Comparison of ENCODE assay signal across 13 mouse cellular contexts in the genomic region with DNA sequence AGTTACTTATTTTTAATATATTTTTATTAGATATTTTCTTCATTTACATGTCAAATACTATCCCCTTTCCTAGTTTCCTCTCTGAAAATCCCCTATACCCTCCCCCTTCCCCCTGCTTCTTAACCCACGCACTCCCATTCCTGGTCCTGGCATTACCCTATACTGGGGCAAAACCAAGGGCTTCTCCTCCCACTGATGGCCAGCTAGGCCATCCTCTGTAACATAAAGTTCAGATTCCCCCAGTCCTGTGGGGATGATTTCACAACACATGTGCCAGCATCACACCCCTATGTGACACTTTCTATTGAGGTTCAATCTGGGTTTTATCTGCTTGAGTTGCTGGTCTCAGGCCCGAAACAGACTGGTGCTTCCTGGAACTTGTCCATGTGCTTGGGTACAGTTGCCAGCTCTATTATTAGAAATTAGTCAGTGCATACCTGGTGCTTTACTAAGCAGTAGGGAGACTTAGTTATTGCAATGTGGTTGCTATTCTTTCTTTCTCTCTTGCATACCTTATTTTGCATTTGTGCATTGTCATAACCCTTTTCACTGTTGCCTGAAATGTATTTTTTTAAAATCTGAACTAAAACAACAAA.
DNase-seq lines count a peak whose midpoint lies in the region; ATAC-seq and TF ChIP-seq lines count a peak whose summit lies in the region.
"Had no signal": no experiment of that assay in that cellular context is flagged by ENCODE, and none has a peak within 500 bp of the region (broad histone marks: within the 10 kb centered on the region; RNA-seq: fewer than 3 reads in every experiment).

No protein-coding gene starts in this region.

- no peak for ATAC-seq in forebrain, embryonic 14.5 days
- ATAC-seq in forebrain, embryonic 12.5 days (ENCODE audit: low FRiP score) = no peak
- ATAC-seq: intestine, embryonic 16.5 days had no signal

- H3K36me3 ChIP-seq in forebrain, embryonic 14.5 days (ENCODE audit: control insufficient read depth, insufficient read depth, low read length) = no peaks in the 10 kb centered on the region
- H3K36me3 ChIP-seq in forebrain, embryonic 12.5 days (replicated peaks) = no peaks in the 10 kb centered on the region
- no peaks in the 10 kb centered on the region for H3K36me3 ChIP-seq in embryonic facial prominence, embryonic 10.5 days (replicated peaks)
- H3K36me3 ChIP-seq: neural tube, embryonic 15.5 days had no signal

- intact Hi-C loops in heart, postnatal 14 days (cut with DNase I) = no loop called here

- no peak overlapping the region for H3K4me3 ChIP-seq in forebrain, embryonic 14.5 days (ENCODE audit: low read depth, low read length)
- no peak overlapping the region for H3K4me3 ChIP-seq in forebrain, embryonic 12.5 days (replicated peaks)
- H3K4me3 ChIP-seq in cerebellum, adult 2 months (replicated peaks; ENCODE audit: insufficient read depth, low read depth, low read length) = no peak overlapping the region
- no peak overlapping the region for H3K4me3 ChIP-seq in embryonic facial prominence, embryonic 10.5 days
- H3K4me3 ChIP-seq: left cerebral cortex, adult 2 months; neural tube, embryonic 15.5 days had no signal

- no peak for TF ChIP-seq POLR2A in cerebellum, adult 2 months (IDR thresholded peaks at IDR 0.05; ENCODE audit: borderline replicate concordance, insufficient read depth, low read length)

- TF ChIP-seq CTCF in cerebellum, adult 2 months (IDR thresholded peaks at IDR 0.05; ENCODE audit: borderline replicate concordance, insufficient read depth, low read depth, low read length) = no peak

- no peaks in the 10 kb centered on the region; the same call in 1 of the 2 replicates for H3K4me1 ChIP-seq in forebrain, embryonic 14.5 days (ENCODE audit: control insufficient read depth, insufficient read depth, low read length)
- no peaks in the 10 kb centered on the region for H3K4me1 ChIP-seq in forebrain, embryonic 12.5 days
- H3K4me1 ChIP-seq in cerebellum, adult 2 months (ENCODE audit: control insufficient read depth, insufficient read depth, low read length) = peaks cover 12% of the 10 kb centered on the region; the same call in 1 of the 2 replicates
- H3K4me1 ChIP-seq in embryonic facial prominence, embryonic 10.5 days = no peaks in the 10 kb centered on the region
- H3K4me1 ChIP-seq: neural tube, embryonic 15.5 days had no signal

- no peak overlapping the region for H3K4me2 ChIP-seq in forebrain, embryonic 14.5 days (ENCODE audit: low read length)
- H3K4me2 ChIP-seq in forebrain, embryonic 12.5 days = no peak overlapping the region
- H3K4me2 ChIP-seq: neural tube, embryonic 15.5 days had no signal

- DNase-seq in forebrain, embryonic 14.5 days (ENCODE audit: low spot score) = peak; percentile 33
- DNase-seq in kidney, adult 8-10 months = peak; percentile 7
- no peak for DNase-seq in kidney, adult 18-20 months
- peak; percentile 89 to 97 for DNase-seq in cerebellum, adult 2 months
- peak; percentile 35 to 69 for DNase-seq in heart, postnatal 14 days
- DNase-seq in embryonic facial prominence, embryonic 10.5 days (ENCODE audit: low spot score) = no peak
- no peak for DNase-seq in testis, postnatal 10 days (ENCODE audit: low spot score)
- DNase-seq: adrenal gland, postnatal 14 days; thymus, postnatal 4 days had no signal

- no peaks in the 10 kb centered on the region for H3K9me3 ChIP-seq in forebrain, embryonic 14.5 days (replicated peaks; ENCODE audit: control insufficient read depth, low read length)
- no peaks in the 10 kb centered on the region for H3K9me3 ChIP-seq in forebrain, embryonic 12.5 days
- no peaks in the 10 kb centered on the region for H3K9me3 ChIP-seq in embryonic facial prominence, embryonic 10.5 days
- H3K9me3 ChIP-seq: neural tube, embryonic 15.5 days had no signal

- WGBS in forebrain, embryonic 14.5 days = 69% methylated on average over 2 of the region's 2 CpGs
- WGBS in forebrain, embryonic 12.5 days = 88% methylated on average over 2 of the region's 2 CpGs
- 26% methylated on average over 2 of the region's 2 CpGs for WGBS in cerebellum, adult 2 months
- WGBS in embryonic facial prominence, embryonic 10.5 days = 91% methylated on average over 2 of the region's 2 CpGs

- no peaks in the 10 kb centered on the region for H3K27me3 ChIP-seq in forebrain, embryonic 14.5 days (replicated peaks; ENCODE audit: control insufficient read depth, insufficient read depth, low read length)
- H3K27me3 ChIP-seq in forebrain, embryonic 12.5 days = no peaks in the 10 kb centered on the region
- no peaks in the 10 kb centered on the region for H3K27me3 ChIP-seq in cerebellum, adult 2 months (ENCODE audit: control insufficient read depth, insufficient read depth, low read length)
- H3K27me3 ChIP-seq in embryonic facial prominence, embryonic 10.5 days (replicated peaks; ENCODE audit: low read depth, poor library complexity, severe bottlenecking) = no peaks in the 10 kb centered on the region
- H3K27me3 ChIP-seq: neural tube, embryonic 15.5 days had no signal

- no peak overlapping the region for H3K27ac ChIP-seq in forebrain, embryonic 14.5 days (ENCODE audit: low read depth, low read length)
- no peak overlapping the region for H3K27ac ChIP-seq in forebrain, embryonic 12.5 days
- 0 out of 2 replicates have a peak overlapping the region, but pooled peaks have one; percentile 19 for H3K27ac ChIP-seq in cerebellum, adult 2 months (ENCODE audit: insufficient read depth, low read length)
- no peak overlapping the region for H3K27ac ChIP-seq in embryonic facial prominence, embryonic 10.5 days (replicated peaks)
- H3K27ac ChIP-seq: left cerebral cortex, adult 2 months; neural tube, embryonic 15.5 days had no signal

- no peak overlapping the region for H3K9ac ChIP-seq in forebrain, embryonic 14.5 days (ENCODE audit: low read length)
- no peak overlapping the region for H3K9ac ChIP-seq in forebrain, embryonic 12.5 days
- H3K9ac ChIP-seq: neural tube, embryonic 15.5 days had no signal

Comparison
In these comparisons a context has a peak if more than half of its experiments do, and no peak if none do; other contexts are left out.
1. DNase-seq: peak in forebrain, embryonic 14.5 days (single experiment), kidney, adult 8-10 months (2 of 2), cerebellum, adult 2 months (2 of 2) and heart, postnatal 14 days (2 of 2); none in kidney, adult 18-20 months (single experiment), embryonic facial prominence, embryonic 10.5 days (single experiment) and testis, postnatal 10 days (single experiment).